Mouse (Mus musculus) ES-E14 (cell line): ENCODE measurements around the gene Fbxo46. TPM values are rescaled to one million over a fixed set of nuclear protein-coding genes. Genes with fewer than 3 reads are reported as not detected.

Experiments
- DNase-seq: peaks from one replicate; pipeline ENCODE4 v3.0.0-alpha.2; 2013; ENCODE audit warnings: low read depth, low spot score
- H3K27ac ChIP-seq: 2 replicates; pipeline ENCODE4 v1.5.1; 2012; ENCODE audit warnings: low read depth, mild to moderate bottlenecking, low read length, moderate library complexity, mixed read lengths; ENCODE audit not compliant: poor library complexity, insufficient read depth, severe bottlenecking
- H3K36me3 ChIP-seq: 2 replicates; pipeline ENCODE4 v1.6.1; 2012; ENCODE audit warnings: mild to moderate bottlenecking, low read length, moderate library complexity, mixed read lengths; ENCODE audit not compliant: control insufficient read depth, poor library complexity, insufficient read depth, severe bottlenecking
- H3K4me1 ChIP-seq, 2 experiments: fragments of 150-350 bp in 1 of 2; sonication (generic) in 1 of 2; 2 replicates each; pipeline ENCODE4 v1.6.1; 2012; ENCODE audit warnings: low read length in 2 of 2, mild to moderate bottlenecking in 1 of 2, mixed read lengths in 1 of 2; ENCODE audit not compliant: control insufficient read depth in 2 of 2, insufficient read depth in 2 of 2, poor library complexity in 1 of 2
- H3K4me3 ChIP-seq, 2 experiments: fragments of 150-350 bp in 1 of 2; sonication (generic) in 1 of 2; 2 replicates each; pipeline ENCODE4 v1.5.1; 2012; ENCODE audit warnings: low read length in 2 of 2, low read depth in 1 of 2, mild to moderate bottlenecking in 1 of 2, mixed read lengths in 1 of 2; ENCODE audit not compliant: insufficient read depth in 1 of 2, poor library complexity in 1 of 2, severe bottlenecking in 1 of 2
- H3K9ac ChIP-seq: 2 replicates; pipeline ENCODE4 v1.6.1; 2012; ENCODE audit warnings: low read depth, mild to moderate bottlenecking, low read length, mixed read lengths; ENCODE audit not compliant: poor library complexity, insufficient read depth, severe bottlenecking
- H3K9me3 ChIP-seq: fragments of 150-350 bp; sonication (generic); 2 replicates; pipeline ENCODE4 v1.6.1; 2012; ENCODE audit warnings: low read depth, mild to moderate bottlenecking, low read length; ENCODE audit not compliant: control insufficient read depth, insufficient read depth
- CHD2 ChIP-seq: IDR thresholded peaks from 2 replicates; pipeline ENCODE4 v1.6.1; 2014; ENCODE audit warnings: mild to moderate bottlenecking, low read depth, low read length, inconsistent platforms
- HCFC1 ChIP-seq: IDR thresholded peaks from 2 replicates; pipeline ENCODE4 v1.6.1; 2012; ENCODE audit warnings: low read length, inconsistent platforms, borderline replicate concordance; ENCODE audit not compliant: insufficient read depth
- MAFK ChIP-seq: IDR thresholded peaks from 2 replicates; pipeline ENCODE4 v1.6.1; 2014; ENCODE audit warnings: mild to moderate bottlenecking, low read depth, low read length, inconsistent platforms; ENCODE audit not compliant: insufficient read depth
- ZC3H11A ChIP-seq: IDR thresholded peaks from 2 replicates; pipeline ENCODE4 v1.6.1; 2012; ENCODE audit warnings: low read depth, mild to moderate bottlenecking, inconsistent platforms, low read length, borderline replicate concordance
- ZNF384 ChIP-seq: IDR thresholded peaks from 2 replicates; pipeline ENCODE4 v1.6.1; 2012; ENCODE audit warnings: low read depth, low read length, inconsistent platforms
- in situ Hi-C, 2 experiments: fragments of 600-800 bp; cut with MboI; formaldehyde crosslinking; loops; one replicate each; pipeline ENCODE4 v1.15.1; 2025; ENCODE audit warnings: low sequenced_read_pairs in 2 of 2, inconsistent platforms in 1 of 2; ENCODE audit not compliant: unreplicated experiment in 2 of 2
- total RNA-seq: library from RNA; depleted of rRNA; stranded (reverse); fragments of 300-350 nt; gene quantifications from 2 replicates; pipeline ENCODE4 v1.2.3, GENCODE M21; 2012

Gene Fbxo46
- total RNA-seq, 1 experiment: 19.5 TPM

- Histone ChIP-seq H3K4me1 (peaks cover 0 to 33% of the 10 kb centered on the region in 2 experiments; a peak in 3 of 4 replicates), H3K4me3 (no peak overlapping the region), H3K27ac (no peak overlapping the region), H3K9ac (peak overlapping the region; percentile 17; the same call in 1 of the 2 replicates), H3K36me3 (peaks cover 41% of the 10 kb centered on the region), H3K9me3 (no peaks in the 10 kb centered on the region)
- in situ Hi-C loops: no loop called here
- no peak for TF ChIP-seq MAFK
- no peak for TF ChIP-seq ZNF384
- no peak for TF ChIP-seq CHD2
- TF ChIP-seq HCFC1: no peak
- TF ChIP-seq ZC3H11A: no peak
- no peak for DNase-seq
Measured at GRCm38 (mm10) chr7:19080451-19080950, 39.2 kb upstream of the Fbxo46 start.

GRCm38 (mm10) chr7:19082171-19082570, 37.5 kb upstream of the Fbxo46 start:
- H3K4me3 ChIP-seq: no peak overlapping the region
- H3K27ac ChIP-seq: no peak overlapping the region
- in situ Hi-C loops: no loop called here
- TF ChIP-seq CHD2 (no peak), MAFK (no peak), ZC3H11A (no peak), HCFC1 (no peak)
- H3K36me3 ChIP-seq: peaks cover 41% of the 10 kb centered on the region
- H3K4me1 ChIP-seq: peaks cover 1 to 45% of the 10 kb centered on the region in 2 experiments; a peak in 3 of 4 replicates
- DNase-seq: no peak
- no peak overlapping the region for H3K9ac ChIP-seq
- no peaks in the 10 kb centered on the region for H3K9me3 ChIP-seq

GRCm38 (mm10) chr7:19083096-19083495, 36.6 kb upstream of the Fbxo46 start:
- Histone ChIP-seq H3K9ac (no peak overlapping the region), H3K27ac (no peak overlapping the region), H3K9me3 (no peaks in the 10 kb centered on the region), H3K4me1 (peaks cover 1 to 39% of the 10 kb centered on the region in 2 experiments; a peak in 2 of 4 replicates), H3K4me3 (no peak overlapping the region), H3K36me3 (peaks cover 42% of the 10 kb centered on the region)
- no peak for DNase-seq
- in situ Hi-C loops: no loop called here
- no peak for TF ChIP-seq ZC3H11A
- TF ChIP-seq CHD2: no peak
- TF ChIP-seq HCFC1: no peak
- no peak for TF ChIP-seq MAFK

GRCm38 (mm10) chr7:19083701-19084100, 36.0 kb upstream of the Fbxo46 start, which contains the start of gene Dmpk:
TSS of gene Dmpk (plus strand) at chr7:19083849.
- Histone ChIP-seq H3K36me3 (peaks cover 38% of the 10 kb centered on the region), H3K9ac (no peak within 1 kb of the TSS; the same call in 1 of the 2 replicates), H3K27ac (no peak within 1 kb of the TSS), H3K4me3 (no peak within 1 kb of the TSS), H3K9me3 (no peaks in the 10 kb centered on the region), H3K4me1 (peaks cover 1 to 39% of the 10 kb centered on the region in 2 experiments; a peak in 2 of 4 replicates)
- DNase-seq: no peak
- no peak for TF ChIP-seq CHD2
- TF ChIP-seq ZC3H11A: no peak
- TF ChIP-seq HCFC1: no peak
- no peak for TF ChIP-seq ZNF384
- TF ChIP-seq MAFK: no peak
- in situ Hi-C loops: no loop called here

GRCm38 (mm10) chr7:19084277-19084771, 35.3 kb upstream of the Fbxo46 start:
- no peak overlapping the region for H3K4me3 ChIP-seq
- in situ Hi-C loops: no loop called here
- no peak overlapping the region for H3K9ac ChIP-seq

More at GRCm38 (mm10) chr7:19084277-19084771, 35.3 kb upstream of the Fbxo46 start:
- no peak for DNase-seq
- no peaks in the 10 kb centered on the region for H3K9me3 ChIP-seq
- TF ChIP-seq ZC3H11A (no peak), CHD2 (no peak), HCFC1 (no peak), ZNF384 (no peak), MAFK (no peak)
- peaks cover 36% of the 10 kb centered on the region for H3K36me3 ChIP-seq
- peaks cover 1 to 39% of the 10 kb centered on the region in 2 experiments; a peak in 2 of 4 replicates for H3K4me1 ChIP-seq
- no peak overlapping the region for H3K27ac ChIP-seq
